Mouse (Mus musculus) neutrophil, adult 59 days (primary cell): Measurements from ENCODE around the gene Grcc10. TPM values are rescaled to one million over a fixed set of nuclear protein-coding genes. Genes with fewer than 3 reads are reported as not detected.

ENCODE experiments used
- total RNA-seq, 2 experiments: library from RNA; stranded (reverse); gene quantifications; 1 replicate in 1 of 2; 2 replicates in 1 of 2; pipeline ENCODE4 v1.2.4; 2023

Gene Grcc10
- total RNA-seq, result 100 to 1,000 TPM; 118 to 130 TPM

DNA sequence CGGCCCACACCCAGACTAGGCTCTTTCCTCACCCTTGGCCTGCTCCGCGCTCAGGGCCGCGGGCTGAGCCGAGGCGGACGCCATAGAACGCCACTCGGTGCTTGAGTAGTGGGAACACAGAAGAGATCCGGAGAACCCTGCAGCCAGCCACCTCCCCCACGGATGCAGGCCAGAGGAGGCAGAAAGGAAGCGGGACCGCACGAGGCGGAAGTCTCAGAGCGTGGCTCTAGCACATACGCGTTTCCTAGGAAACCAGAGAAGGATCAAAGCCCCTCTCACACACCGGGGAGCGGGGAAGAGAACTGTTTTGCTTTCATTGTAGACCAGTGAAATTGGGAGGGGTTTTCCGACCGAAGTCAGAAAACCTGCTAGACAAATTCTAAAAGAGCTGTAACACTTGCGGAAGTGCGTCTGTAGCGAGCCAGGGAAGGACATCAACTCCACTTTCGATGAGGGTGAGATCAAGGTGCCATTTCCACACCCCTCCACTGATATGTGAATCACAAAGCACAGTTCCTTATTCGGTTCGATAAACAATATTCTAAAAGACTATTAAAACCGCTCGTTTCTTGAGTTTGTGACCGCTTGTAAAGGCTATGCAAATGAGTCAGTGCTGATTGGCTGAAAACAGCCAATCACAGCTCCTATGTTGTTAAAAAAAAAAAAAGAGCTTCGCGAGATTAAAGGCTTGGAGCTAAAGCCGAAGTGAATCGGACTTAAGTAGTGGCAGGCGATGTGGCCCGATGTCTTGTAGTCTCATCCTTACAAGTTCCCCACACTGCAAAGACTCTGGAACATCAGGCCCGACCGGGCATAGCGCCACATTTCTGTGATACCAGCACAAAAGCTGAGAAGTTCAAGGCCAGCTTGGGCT lies at the start of gene Grcc10:
Gene Grcc10, minus strand, starts transcription at position 487 of the 874 bp plus-strand sequence.

GRCm38 (mm10) chr6:124779222-124779983 lies 38.2 kb upstream of the Grcc10 start, which contains the start of gene Lrrc23:
Gene Lrrc23 (minus strand): TSS chr6:124779727.

DNA sequence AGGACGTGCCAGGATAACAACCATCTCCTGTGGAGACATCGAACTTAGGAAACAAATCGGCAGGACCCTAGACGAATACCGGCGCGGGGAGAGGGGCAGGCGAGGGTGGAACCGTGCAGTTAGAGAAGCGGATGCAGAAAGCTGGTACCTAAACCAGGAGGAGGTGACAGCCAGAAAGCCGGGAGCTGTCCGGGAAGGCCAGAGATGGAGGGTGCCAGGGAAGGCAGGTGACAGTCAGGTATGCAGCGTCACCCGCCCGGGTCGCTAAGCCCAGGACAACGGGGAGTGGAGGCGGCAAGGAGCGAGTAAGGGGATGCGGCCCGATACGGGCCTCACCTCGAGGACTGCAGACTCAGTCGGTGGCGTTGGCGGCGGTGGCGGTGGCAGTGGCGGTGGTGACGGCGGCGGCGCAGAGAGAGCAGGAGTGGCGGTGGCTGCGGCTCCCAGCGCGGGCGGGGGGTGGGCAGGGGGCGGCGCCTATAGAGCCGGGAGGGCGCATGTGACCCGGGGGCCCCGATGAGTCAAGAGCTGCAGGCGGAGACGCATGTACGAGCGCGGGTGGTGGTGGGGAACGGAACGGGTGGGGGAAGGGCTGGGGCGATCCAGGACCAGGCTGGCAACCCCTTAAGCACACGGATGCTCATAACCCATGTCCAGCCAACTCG lies 28.1 kb upstream of the Grcc10 start, which contains the start of gene Eno2:
Gene Eno2, minus strand, starts transcription at position 573 of the 665 bp plus-strand sequence.

DNA sequence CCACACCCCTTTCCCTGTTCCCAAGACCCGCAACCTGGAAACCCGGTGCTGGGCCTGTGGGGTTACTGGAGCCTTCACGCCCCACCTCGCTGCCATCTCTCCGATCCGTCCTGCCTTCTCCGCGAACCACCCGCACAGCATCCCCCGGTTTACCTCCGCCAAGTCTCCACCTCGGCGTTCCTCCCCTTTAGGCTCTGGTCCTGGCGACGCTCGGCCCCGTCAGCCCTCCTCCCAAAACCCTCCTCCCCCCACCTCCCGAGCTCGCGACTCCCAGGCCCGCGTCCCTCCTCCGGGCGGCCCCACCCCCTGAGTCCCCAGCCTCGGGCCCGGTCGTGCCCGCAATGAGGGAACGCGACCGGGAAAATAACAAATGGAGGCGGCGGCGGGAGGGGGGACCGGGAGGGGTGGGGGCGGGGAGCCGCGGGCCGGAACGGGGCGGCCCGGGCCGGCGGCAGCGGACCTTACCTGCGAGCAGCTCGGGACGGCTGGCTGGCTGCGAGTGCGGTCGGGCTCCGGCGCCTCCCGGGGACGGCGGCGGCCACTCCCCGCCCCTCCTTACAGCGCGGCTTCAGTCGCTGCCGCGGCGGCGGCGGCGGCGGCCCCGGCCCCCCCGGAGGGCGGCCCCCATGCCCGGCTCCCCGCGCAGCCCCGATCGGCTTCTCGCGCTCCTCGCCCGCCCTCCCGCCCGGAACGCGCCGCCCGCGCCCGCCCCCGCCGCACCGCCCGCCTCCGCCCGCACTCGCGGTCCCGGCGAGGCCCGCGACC lies 14.8 kb upstream of the Grcc10 start, which contains the start of the genes Gm45234 and Atn1:
Gene Gm45234, minus strand, starts transcription at position 191 of the 765 bp plus-strand sequence.
Gene Atn1, minus strand, starts transcription at position 694 of the 765 bp plus-strand sequence.

DNA sequence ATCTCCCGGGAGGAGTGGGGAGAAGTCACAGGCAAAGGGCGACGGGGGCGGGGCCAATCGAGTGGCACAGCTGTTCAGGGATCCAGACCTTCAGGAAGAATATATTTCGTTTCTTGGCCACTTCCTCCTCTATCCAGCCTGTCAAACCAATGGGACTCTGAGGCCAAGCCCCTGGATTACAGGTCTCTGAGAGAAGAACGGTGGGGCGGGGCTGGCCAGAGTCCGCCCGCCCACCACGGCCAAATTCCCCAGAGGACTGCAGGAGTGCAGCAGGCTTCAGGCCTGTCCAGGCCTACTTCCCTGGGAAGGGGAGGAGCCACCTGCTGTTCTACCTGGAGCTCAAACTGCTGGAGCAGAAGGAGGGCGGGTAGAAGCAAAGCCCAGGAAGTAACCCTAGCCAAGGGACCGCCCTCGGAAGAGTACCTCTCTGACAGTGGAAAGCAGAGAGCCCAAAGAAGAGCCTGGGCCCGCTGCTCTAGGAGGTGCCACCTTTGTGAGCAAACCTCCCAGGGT lies 2.6 kb downstream of the Grcc10 start, which contains the start of gene Ptpn6:
Gene Ptpn6, minus strand, starts transcription at position 204 of the 513 bp plus-strand sequence.

DNA sequence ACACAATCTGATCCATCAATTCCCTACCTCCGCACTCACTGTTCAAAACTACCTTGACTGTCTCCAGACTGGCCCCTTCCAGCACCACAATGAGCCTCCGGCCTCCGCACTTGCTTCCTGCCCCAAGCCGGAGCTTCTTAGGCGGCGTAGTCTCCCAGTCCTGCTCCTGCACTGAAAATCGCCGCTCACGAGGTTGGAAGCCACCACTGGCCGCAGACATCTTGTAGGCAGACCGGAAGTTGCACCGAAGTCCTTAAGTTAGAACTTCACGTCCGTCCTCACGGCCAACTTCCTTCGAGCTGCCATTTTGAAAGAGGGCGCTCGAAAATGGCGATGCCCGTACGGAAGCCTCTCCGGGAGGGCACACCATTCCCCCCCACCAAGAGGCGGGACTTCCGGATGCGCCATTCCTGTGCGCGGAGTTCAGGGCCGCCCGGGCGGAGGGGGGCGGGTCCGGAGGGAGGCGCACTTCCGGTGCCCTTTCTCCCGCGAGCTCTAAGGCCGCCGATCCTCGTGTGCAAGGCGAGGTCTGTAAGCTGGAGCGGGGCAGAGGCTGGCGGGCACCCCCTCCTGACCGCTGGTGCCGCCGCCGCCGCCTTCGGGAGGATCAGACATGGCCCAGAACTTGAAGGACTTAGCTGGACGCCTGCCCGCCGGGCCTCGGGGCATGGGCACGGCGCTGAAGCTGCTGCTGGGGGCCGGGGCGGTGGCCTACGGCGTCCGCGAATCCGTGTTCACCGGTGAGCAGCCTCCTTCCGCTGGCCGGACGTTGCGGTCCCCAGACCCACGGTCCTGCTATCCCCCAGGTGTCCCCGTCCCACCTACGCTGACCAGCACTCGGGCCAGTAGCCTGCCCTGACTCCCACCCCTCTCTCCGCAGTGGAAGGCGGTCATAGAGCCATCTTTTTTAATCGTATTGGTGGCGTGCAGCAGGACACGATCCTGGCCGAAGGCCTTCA lies 29.1 kb downstream of the Grcc10 start, which contains the start of the genes Emg1 and Phb2:
Gene Emg1, minus strand, starts transcription at position 355 of the 959 bp plus-strand sequence.
Gene Phb2, plus strand, starts transcription at position 513 of the 959 bp plus-strand sequence.

Other genes with a start within 250 kb of the Grcc10 start
- gene C1rl, start 248.3 kb downstream of the Grcc10 start, total RNA-seq, result 10 to 100 TPM; 44.4 to 46.8 TPM
- 1 to 10 TPM; 5.3 TPM for gene C1ra, start 229.0 kb downstream of the Grcc10 start, total RNA-seq
- not detected for gene C1s1, start 199.0 kb downstream of the Grcc10 start, total RNA-seq
- under 1 TPM; 0.71 to 0.80 TPM for gene C1rb, start 171.1 kb downstream of the Grcc10 start, total RNA-seq
- not detected for gene C1s2, start 105.3 kb downstream of the Grcc10 start, total RNA-seq
- gene Lpcat3, start 78.3 kb downstream of the Grcc10 start, total RNA-seq, result 10 to 100 TPM; 39.7 to 48.9 TPM
- gene Emg1, start 29.2 kb downstream of the Grcc10 start, total RNA-seq, result 10 to 100 TPM; 49.4 to 59.1 TPM
- gene Phb2, start 29.0 kb downstream of the Grcc10 start, total RNA-seq, result 100 to 1,000 TPM; 104 to 117 TPM
- 100 to 1,000 TPM; 415 to 423 TPM for gene Ptpn6, start 2.7 kb downstream of the Grcc10 start, total RNA-seq
- gene Gm45234, start 14.6 kb upstream of the Grcc10 start, total RNA-seq, result not detected
- gene Atn1, start 15.2 kb upstream of the Grcc10 start, total RNA-seq, result 10 to 100 TPM; 28.0 to 34.6 TPM
- not detected for gene Eno2, start 28.3 kb upstream of the Grcc10 start, total RNA-seq
- not detected for gene Lrrc23, start 38.4 kb upstream of the Grcc10 start, total RNA-seq
- gene Spsb2, start 67.3 kb upstream of the Grcc10 start, total RNA-seq, result 10 to 100 TPM; 22.1 to 22.7 TPM
- 100 to 1,000 TPM; 120 to 136 TPM for gene Tpi1, start 72.9 kb upstream of the Grcc10 start, total RNA-seq
- 10 to 100 TPM; 59.3 TPM for gene Usp5, start 88.1 kb upstream of the Grcc10 start, total RNA-seq
- 10 to 100 TPM; 63.3 to 71.4 TPM for gene Cdca3, start 88.2 kb upstream of the Grcc10 start, total RNA-seq
- not detected for gene Gnb3, start 98.9 kb upstream of the Grcc10 start, total RNA-seq
- under 1 TPM; 0.42 to 0.64 TPM for gene P3h3, start 116.4 kb upstream of the Grcc10 start, total RNA-seq
- not detected for gene Gpr162, start 122.6 kb upstream of the Grcc10 start, total RNA-seq
- gene Cd4, start 146.8 kb upstream of the Grcc10 start, total RNA-seq, result under 1 TPM; 0.20 to 0.29 TPM
- under 1 TPM; 0.37 to 0.73 TPM for gene Lag3, start 170.3 kb upstream of the Grcc10 start, total RNA-seq
- 100 to 1,000 TPM; 106 to 150 TPM for gene Ptms, start 178.7 kb upstream of the Grcc10 start, total RNA-seq
- 10 to 100 TPM; 92.0 to 97.0 TPM for gene Mlf2, start 190.0 kb upstream of the Grcc10 start, total RNA-seq
- gene Cops7a, start 224.2 kb upstream of the Grcc10 start, total RNA-seq, result 10 to 100 TPM; 17.3 to 22.6 TPM